Mouse (Mus musculus): ENCODE measurements around the gene 2310061I04Rik. TPM values are rescaled to one million over a fixed set of nuclear protein-coding genes. Genes with fewer than 3 reads are reported as not detected.
A peak's percentile ranks its signal among the peaks of the same experiment; 100 is the strongest.

2310061I04Rik gene
- polyA plus RNA-seq, 1 experiment, result 142 TPM

DNA sequence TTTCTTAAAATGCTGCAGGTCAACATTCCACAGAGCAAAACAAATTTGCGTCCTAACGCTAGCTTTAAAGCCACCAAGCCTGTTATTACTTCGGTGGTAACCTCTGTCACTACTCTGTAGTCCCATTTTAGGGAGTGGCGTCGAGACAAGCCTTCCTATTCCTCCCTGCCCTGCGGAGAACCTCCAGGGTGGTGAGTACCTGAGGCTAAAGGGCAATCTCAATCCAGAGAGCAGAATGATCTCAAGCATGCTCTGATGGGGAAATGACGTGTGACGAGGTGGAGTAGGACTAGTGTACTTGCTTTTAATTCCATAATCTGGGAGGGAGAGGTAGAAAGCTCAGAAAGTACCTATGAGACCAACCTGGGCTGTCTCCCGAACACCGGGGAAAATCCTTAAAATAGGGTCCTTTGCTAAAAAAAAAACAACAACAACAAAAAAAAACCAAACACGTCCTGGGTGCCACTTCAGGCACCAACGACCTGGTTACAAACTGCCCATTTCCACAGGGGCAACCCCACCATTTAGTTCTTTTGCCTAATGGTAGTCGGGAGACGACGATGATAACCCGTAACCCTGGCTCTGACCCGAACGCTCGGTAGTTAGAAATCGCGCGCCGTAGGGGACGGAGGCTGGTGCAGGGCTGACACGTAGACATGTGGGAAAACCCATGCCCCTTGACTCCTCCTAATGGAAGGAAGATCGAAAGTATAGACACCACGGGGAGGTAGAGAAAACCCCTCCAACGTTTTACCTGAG lies 18.5 kb upstream of the 2310061I04Rik start:
- peak overlapping the region; percentile 68 for H3K4me3 ChIP-seq (ENCODE audit: low read depth, low read length)
- WGBS, result under 1% methylated on average over 28 of the region's 28 CpGs
- H3K27ac ChIP-seq (ENCODE audit: insufficient read depth, low read depth, low read length), result peak overlapping the region; percentile 51
- H3K4me1 ChIP-seq (ENCODE audit: control insufficient read depth, insufficient read depth, insufficient read length, low read length), result peaks cover 7% of the 10 kb centered on the region
- no peaks in the 10 kb centered on the region for H3K27me3 ChIP-seq (ENCODE audit: control insufficient read depth, insufficient read depth, low read length)
- TF ChIP-seq CTCF (IDR thresholded peaks at IDR 0.05; ENCODE audit: extremely low read depth, insufficient read length, insufficient replicate concordance, low read depth, low read length) (peak; percentile 34; the same call in 1 of the 2 replicates), POLR2A (IDR thresholded peaks at IDR 0.05; ENCODE audit: low read depth, low read length) (no peak)
- H3K36me3 ChIP-seq (ENCODE audit: control insufficient read depth, insufficient read depth, low read length), result peaks cover 34% of the 10 kb centered on the region

DNA sequence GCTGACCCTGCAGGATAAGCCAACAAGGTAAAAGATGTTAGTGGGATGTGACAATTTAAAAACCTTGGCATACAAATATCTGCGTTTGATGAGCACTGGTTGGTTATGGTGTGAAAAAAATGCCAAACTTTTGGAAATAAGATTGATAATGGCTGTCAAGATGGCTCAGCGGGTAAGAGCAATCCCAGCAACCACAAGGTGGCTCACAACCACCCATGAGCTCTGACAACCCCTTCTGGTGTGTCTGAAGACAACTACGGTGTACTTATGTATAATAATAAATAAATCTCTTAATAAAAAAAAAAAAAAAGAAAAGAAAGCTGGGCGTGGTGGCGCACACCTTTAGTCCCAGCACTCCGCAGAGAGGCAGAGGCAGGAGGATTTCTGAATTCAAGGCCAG lies 17.7 kb upstream of the 2310061I04Rik start:
- Histone ChIP-seq H3K27me3 (ENCODE audit: control insufficient read depth, insufficient read depth, low read length) (no peaks in the 10 kb centered on the region), H3K27ac (ENCODE audit: insufficient read depth, low read depth, low read length) (peak overlapping the region; percentile 51; the same call in 1 of the 2 replicates), H3K36me3 (ENCODE audit: control insufficient read depth, insufficient read depth, low read length) (peaks cover 34% of the 10 kb centered on the region), H3K4me3 (ENCODE audit: low read depth, low read length) (no peak overlapping the region; the same call in 1 of the 2 replicates), H3K4me1 (ENCODE audit: control insufficient read depth, insufficient read depth, insufficient read length, low read length) (peaks cover 9% of the 10 kb centered on the region)
- TF ChIP-seq POLR2A (IDR thresholded peaks at IDR 0.05; ENCODE audit: low read depth, low read length) (no peak), CTCF (IDR thresholded peaks at IDR 0.05; ENCODE audit: extremely low read depth, insufficient read length, insufficient replicate concordance, low read depth, low read length) (peak; percentile 10; the same call in 1 of the 2 replicates)
- 62% methylated on average over 6 of the region's 6 CpGs for WGBS

GRCm38 (mm10) chr17:35909919-35910369 lies 12.7 kb upstream of the 2310061I04Rik start, which contains the start of gene Atat1:
Gene Atat1 (minus strand): TSS chr17:35910075.
- no peaks in the 10 kb centered on the region for H3K27me3 ChIP-seq (ENCODE audit: control insufficient read depth, insufficient read depth, low read length)
- no peak; the same call in 1 of the 2 replicates for TF ChIP-seq POLR2A (IDR thresholded peaks at IDR 0.05; ENCODE audit: low read depth, low read length)
- no peak for TF ChIP-seq CTCF (IDR thresholded peaks at IDR 0.05; ENCODE audit: extremely low read depth, insufficient read length, insufficient replicate concordance, low read depth, low read length)
- peak within 1 kb of the TSS; percentile 86 for H3K4me3 ChIP-seq (ENCODE audit: low read depth, low read length)
- WGBS, result 2% methylated on average over 25 of the region's 25 CpGs
- H3K4me1 ChIP-seq (ENCODE audit: control insufficient read depth, insufficient read depth, insufficient read length, low read length), result peaks cover 3% of the 10 kb centered on the region; the same call in 1 of the 2 replicates
- peak within 1 kb of the TSS; percentile 85 for H3K27ac ChIP-seq (ENCODE audit: insufficient read depth, low read depth, low read length)
- peaks cover 26% of the 10 kb centered on the region for H3K36me3 ChIP-seq (ENCODE audit: control insufficient read depth, insufficient read depth, low read length)

DNA sequence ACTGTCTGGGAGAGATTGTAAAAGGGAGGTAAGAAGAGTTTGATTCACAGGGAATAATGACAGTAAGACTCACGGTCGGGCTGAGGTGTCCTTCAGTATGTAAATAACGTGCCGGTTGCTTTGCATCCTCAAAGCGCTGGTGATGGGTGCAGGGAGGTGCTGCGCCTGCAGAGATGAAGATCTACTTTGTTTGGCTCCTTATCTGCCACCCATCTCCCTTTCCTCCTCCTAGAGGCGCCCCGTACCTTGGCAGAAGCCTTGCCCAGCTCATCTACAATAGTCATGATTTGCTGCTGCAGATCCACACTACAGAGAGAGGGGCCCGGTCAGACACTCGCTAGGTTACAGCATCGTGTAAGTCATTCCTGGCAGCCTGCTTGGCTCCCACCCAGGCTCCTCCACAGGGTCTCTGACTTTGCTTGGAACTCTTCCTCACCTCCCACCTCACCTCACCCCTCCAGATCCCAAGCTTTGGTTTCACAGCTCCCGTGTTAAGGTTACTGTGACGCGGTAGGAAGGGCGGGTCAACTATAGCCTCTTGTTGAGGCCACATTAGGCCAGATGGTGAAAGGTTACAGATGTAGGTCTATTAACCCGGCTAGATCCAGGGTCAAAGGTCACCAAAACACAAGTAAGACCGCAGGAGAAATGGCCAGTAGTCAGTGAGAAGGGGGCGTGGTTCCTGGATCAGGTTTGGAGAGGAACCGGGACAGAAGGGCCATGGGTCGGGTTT lies 12.1 kb upstream of the 2310061I04Rik start:
- peaks cover 3% of the 10 kb centered on the region; the same call in 1 of the 2 replicates for H3K4me1 ChIP-seq (ENCODE audit: control insufficient read depth, insufficient read depth, insufficient read length, low read length)
- peaks cover 26% of the 10 kb centered on the region for H3K36me3 ChIP-seq (ENCODE audit: control insufficient read depth, insufficient read depth, low read length)
- peak overlapping the region; percentile 85 for H3K27ac ChIP-seq (ENCODE audit: insufficient read depth, low read depth, low read length)
- WGBS, result 14% methylated on average over 20 of the region's 20 CpGs
- peak overlapping the region; percentile 86 for H3K4me3 ChIP-seq (ENCODE audit: low read depth, low read length)
- H3K27me3 ChIP-seq (ENCODE audit: control insufficient read depth, insufficient read depth, low read length), result no peaks in the 10 kb centered on the region
- TF ChIP-seq CTCF (IDR thresholded peaks at IDR 0.05; ENCODE audit: extremely low read depth, insufficient read length, insufficient replicate concordance, low read depth, low read length), result no peak

- Histone ChIP-seq H3K4me1 (ENCODE audit: control insufficient read depth, insufficient read depth, insufficient read length, low read length) (peaks cover 3% of the 10 kb centered on the region; the same call in 1 of the 2 replicates), H3K36me3 (ENCODE audit: control insufficient read depth, insufficient read depth, low read length) (peaks cover 25% of the 10 kb centered on the region), H3K4me3 (ENCODE audit: low read depth, low read length) (no peak overlapping the region), H3K27ac (ENCODE audit: insufficient read depth, low read depth, low read length) (no peak overlapping the region), H3K27me3 (ENCODE audit: control insufficient read depth, insufficient read depth, low read length) (no peaks in the 10 kb centered on the region)
- WGBS, result 54% methylated on average over 2 of the region's 2 CpGs
- TF ChIP-seq POLR2A (IDR thresholded peaks at IDR 0.05; ENCODE audit: low read depth, low read length) (no peak), CTCF (IDR thresholded peaks at IDR 0.05; ENCODE audit: extremely low read depth, insufficient read length, insufficient replicate concordance, low read depth, low read length) (no peak)
These were observed 10.4 kb upstream of the 2310061I04Rik start for GRCm38 (mm10) chr17:35907609-35908008.

DNA sequence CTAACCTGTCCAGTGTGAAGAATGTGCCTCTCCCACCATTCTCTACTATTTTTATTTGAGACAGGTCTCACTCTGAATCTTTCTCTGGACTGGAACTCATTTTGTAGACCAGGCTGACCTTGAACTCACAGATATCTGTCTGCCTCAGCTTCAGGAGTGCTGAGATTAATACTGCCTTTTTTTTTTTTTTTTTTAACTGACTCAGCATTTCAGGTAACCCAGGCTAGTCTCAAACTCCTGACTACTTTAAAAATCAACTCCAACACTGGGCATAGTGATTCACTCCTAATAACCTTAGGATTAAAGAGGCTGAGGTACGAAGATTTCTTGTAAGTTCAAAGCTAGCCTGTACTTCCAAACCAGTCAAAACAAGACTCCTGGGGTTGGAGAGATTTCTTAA lies 8.4 kb upstream of the 2310061I04Rik start:
- H3K4me3 ChIP-seq (ENCODE audit: low read depth, low read length), result no peak overlapping the region
- WGBS, result 91% methylated on average over 1 of the region's 1 CpGs
- peaks cover 16% of the 10 kb centered on the region for H3K36me3 ChIP-seq (ENCODE audit: control insufficient read depth, insufficient read depth, low read length)
- H3K27ac ChIP-seq (ENCODE audit: insufficient read depth, low read depth, low read length), result no peak overlapping the region
- peaks cover 3% of the 10 kb centered on the region; the same call in 1 of the 2 replicates for H3K4me1 ChIP-seq (ENCODE audit: control insufficient read depth, insufficient read depth, insufficient read length, low read length)
- H3K27me3 ChIP-seq (ENCODE audit: control insufficient read depth, insufficient read depth, low read length), result no peaks in the 10 kb centered on the region
- TF ChIP-seq POLR2A (IDR thresholded peaks at IDR 0.05; ENCODE audit: low read depth, low read length) (no peak), CTCF (IDR thresholded peaks at IDR 0.05; ENCODE audit: extremely low read depth, insufficient read length, insufficient replicate concordance, low read depth, low read length) (no peak)

- no peak overlapping the region for H3K27ac ChIP-seq (ENCODE audit: insufficient read depth, low read depth, low read length)
- no peak overlapping the region for H3K4me3 ChIP-seq (ENCODE audit: low read depth, low read length)
- 75% methylated on average over 4 of the region's 4 CpGs for WGBS
These were observed 6.7 kb upstream of the 2310061I04Rik start for GRCm38 (mm10) chr17:35903992-35904355.

More at GRCm38 (mm10) chr17:35903992-35904355, 6.7 kb upstream of the 2310061I04Rik start:
- Histone ChIP-seq H3K4me1 (ENCODE audit: control insufficient read depth, insufficient read depth, insufficient read length, low read length) (no peaks in the 10 kb centered on the region), H3K36me3 (ENCODE audit: control insufficient read depth, insufficient read depth, low read length) (peaks cover 16% of the 10 kb centered on the region), H3K27me3 (ENCODE audit: control insufficient read depth, insufficient read depth, low read length) (no peaks in the 10 kb centered on the region)
- no peak for TF ChIP-seq CTCF (IDR thresholded peaks at IDR 0.05; ENCODE audit: extremely low read depth, insufficient read length, insufficient replicate concordance, low read depth, low read length)
- no peak for TF ChIP-seq POLR2A (IDR thresholded peaks at IDR 0.05; ENCODE audit: low read depth, low read length)

Measured in small intestine, adult 2 months (tissue).